Mouse (Mus musculus) G1E (cell line): ENCODE results near the gene Ywhab. TPM values are rescaled to one million over a fixed set of nuclear protein-coding genes. Genes with fewer than 3 reads are reported as not detected.

Experiments used
- ATAC-seq: 2 replicates; pipeline ENCODE4 v1.8.0; 2016; ENCODE audit warnings: mild to moderate bottlenecking; ENCODE audit not compliant: insufficient number of reproducible peaks, poor library complexity, low FRiP score, severe bottlenecking; ENCODE audit errors: extremely low read depth
- DNase-seq: peaks from one replicate; pipeline ENCODE4 v3.0.0; 2012; ENCODE audit warnings: low spot score
- H3K27me3 ChIP-seq: 2 replicates; pipeline ENCODE4 v1.6.1; 2012; ENCODE audit warnings: mild to moderate bottlenecking, low read length, inconsistent platforms; ENCODE audit not compliant: insufficient read depth
- H3K36me3 ChIP-seq: replicated peaks from 2 replicates; pipeline ENCODE3; 2012; ENCODE audit warnings: mild to moderate bottlenecking, inconsistent platforms
- H3K4me1 ChIP-seq: 2 replicates; pipeline ENCODE4 v1.6.1; 2012; ENCODE audit warnings: low read depth, low read length, inconsistent platforms, mixed read lengths; ENCODE audit not compliant: insufficient read depth
- H3K4me3 ChIP-seq: 2 replicates; pipeline ENCODE4 v1.5.1; 2012; ENCODE audit warnings: low read depth, mild to moderate bottlenecking, inconsistent platforms, low read length, moderate library complexity, mixed read lengths
- H3K9me3 ChIP-seq: replicated peaks from 2 replicates; pipeline ENCODE4 v1.6.1; 2012; ENCODE audit warnings: inconsistent platforms
- CTCF ChIP-seq: IDR thresholded peaks from 2 replicates; pipeline ENCODE4 v1.5.1; 2012; ENCODE audit warnings: low read depth, low read length, inconsistent platforms, mixed read lengths
- GATA1 ChIP-seq: IDR thresholded peaks from 2 replicates; pipeline ENCODE4 v1.6.1; 2012; ENCODE audit warnings: borderline replicate concordance, low read length, inconsistent platforms, mixed read lengths
- GATA2 ChIP-seq: IDR thresholded peaks from 2 replicates; pipeline ENCODE4 v1.6.1; 2012; ENCODE audit warnings: low read depth, low read length, inconsistent platforms, borderline replicate concordance
- POLR2AphosphoS5 ChIP-seq: IDR thresholded peaks from 2 replicates; pipeline ENCODE4 v1.6.1; 2012; ENCODE audit warnings: low read depth, low read length, inconsistent platforms; ENCODE audit not compliant: insufficient replicate concordance
- TAL1 ChIP-seq: conservative IDR thresholded peaks from 2 replicates; pipeline ENCODE4 v1.6.1; 2012; ENCODE audit warnings: low read depth, low read length, inconsistent platforms, mixed read lengths
- polyA plus RNA-seq: library from polyadenylated mRNA; stranded (reverse); fragments of >175 nt; gene quantifications from 2 replicates; pipeline ENCODE4 v1.2.3, GENCODE M21; 2012
- total RNA-seq, 2 experiments: library from RNA; stranded (forward) in 1 of 2; stranded (reverse) in 1 of 2; fragments of 200-1000 nt in 1 of 2; fragments of >200 nt in 1 of 2; fragmentation: Nextera tagmentation in 1 of 2; gene quantifications; 2 replicates each; pipeline ENCODE4 v1.2.3; 2014 to 2017

Ywhab gene
- total and polyA plus RNA-seq, 3 experiments, result 52.6 to 129 (median 64.3) TPM

DNA sequence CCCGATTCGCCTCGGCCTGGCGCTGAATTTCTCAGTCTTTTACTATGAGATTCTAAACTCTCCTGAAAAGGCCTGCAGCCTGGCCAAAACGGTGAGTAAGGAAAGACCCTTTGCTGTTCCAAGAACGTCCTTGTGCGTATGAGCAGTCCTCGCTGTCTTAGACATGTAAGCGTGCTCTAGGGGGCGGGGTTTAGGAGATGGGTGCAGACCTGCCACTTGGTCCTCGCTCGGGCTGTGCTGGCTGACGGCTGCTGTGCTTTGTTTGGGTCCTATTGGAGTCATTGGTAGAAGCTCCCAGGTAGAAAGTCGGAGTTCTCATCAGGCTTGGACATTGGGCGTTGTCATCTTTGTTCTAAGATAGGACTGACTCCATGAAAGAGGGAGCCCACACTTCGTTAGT lies 20.5 kb downstream of the Ywhab start:
- no peak for TF ChIP-seq POLR2AphosphoS5
- TF ChIP-seq TAL1, result no peak
- no peak for TF ChIP-seq GATA2
- no peak for TF ChIP-seq GATA1
- no peak for TF ChIP-seq CTCF
- no peak for DNase-seq
- ATAC-seq, result no peak

DNA sequence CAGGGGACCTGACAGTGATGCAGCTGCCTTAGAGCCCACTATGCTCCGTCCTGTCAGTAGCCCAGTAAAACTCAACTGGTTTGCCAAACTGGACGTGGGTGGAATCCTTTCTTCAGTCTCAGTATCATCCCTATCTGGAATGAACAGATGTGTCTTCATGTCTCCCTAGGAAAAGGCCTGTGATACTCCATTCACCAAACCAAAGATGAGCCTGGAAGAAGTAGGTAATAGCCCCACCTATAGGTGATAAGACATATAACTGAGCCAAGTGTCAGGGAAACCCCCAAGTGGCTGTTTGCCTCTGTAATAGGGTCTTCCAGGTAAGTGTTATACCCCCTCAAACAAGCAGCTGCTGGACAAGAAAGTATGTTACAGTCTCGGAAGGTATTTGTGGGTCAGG lies 24.1 kb downstream of the Ywhab start:
- DNase-seq (no peak), ATAC-seq (no peak)
- Histone ChIP-seq H3K27me3 (no peaks in the 10 kb centered on the region), H3K4me3 (no peak overlapping the region), H3K36me3 (peaks cover 67% of the 10 kb centered on the region), H3K9me3 (no peaks in the 10 kb centered on the region), H3K4me1 (no peaks in the 10 kb centered on the region)
- TF ChIP-seq CTCF (no peak), TAL1 (no peak), GATA1 (no peak), GATA2 (no peak), POLR2AphosphoS5 (no peak)

More for the DNA sequence above, 20.5 kb downstream of the Ywhab start:
- Histone ChIP-seq H3K36me3 (peaks cover 97% of the 10 kb centered on the region), H3K4me1 (no peaks in the 10 kb centered on the region), H3K27me3 (no peaks in the 10 kb centered on the region), H3K4me3 (no peak overlapping the region), H3K9me3 (no peaks in the 10 kb centered on the region)

DNA sequence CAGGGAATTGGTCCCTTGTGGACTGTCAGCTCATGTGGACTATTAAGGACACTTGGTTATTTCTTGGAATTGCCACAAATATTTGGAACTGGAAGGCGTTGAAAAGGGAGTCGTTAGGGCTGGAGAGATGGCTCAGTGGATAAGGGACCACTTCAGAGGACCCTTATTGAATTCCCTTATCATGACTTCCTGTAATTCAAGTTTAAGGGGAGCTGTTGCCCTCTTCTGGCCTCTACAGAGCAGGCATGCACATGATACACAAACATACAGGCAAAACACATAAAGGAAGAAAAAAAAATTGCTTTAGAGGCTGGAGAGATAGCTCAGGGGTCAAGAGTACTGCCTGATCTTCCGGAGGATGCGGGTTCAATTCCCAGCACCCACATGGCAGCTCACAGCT lies 25.2 kb downstream of the Ywhab start:
- Histone ChIP-seq H3K36me3 (peaks cover 57% of the 10 kb centered on the region), H3K4me3 (no peak overlapping the region), H3K27me3 (no peaks in the 10 kb centered on the region), H3K4me1 (no peaks in the 10 kb centered on the region), H3K9me3 (no peaks in the 10 kb centered on the region)
- TF ChIP-seq CTCF (no peak), GATA2 (no peak), TAL1 (no peak), GATA1 (no peak), POLR2AphosphoS5 (no peak)
- DNase-seq (no peak), ATAC-seq (no peak)

DNA sequence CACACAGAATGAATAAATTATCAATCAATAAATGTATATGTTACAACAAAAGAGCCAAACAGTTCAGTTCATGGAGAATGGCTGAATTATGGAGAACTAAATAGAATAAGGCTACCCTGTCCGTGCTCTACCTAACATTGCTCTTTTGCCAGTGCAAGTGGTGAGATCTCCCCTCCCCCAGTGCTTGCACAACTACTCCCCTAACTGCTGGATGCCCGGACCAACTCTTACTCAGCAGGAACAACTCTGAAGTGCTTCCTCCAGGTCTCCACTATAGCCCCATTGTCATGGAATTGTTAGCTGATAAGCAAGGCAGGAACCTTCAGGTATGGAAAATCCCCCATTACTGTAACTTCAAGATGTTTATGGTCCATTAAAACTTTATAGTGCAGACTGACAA lies 27.3 kb downstream of the Ywhab start:
- no peaks in the 10 kb centered on the region for H3K9me3 ChIP-seq
- ATAC-seq (no peak), DNase-seq (no peak)
- peaks cover 17% of the 10 kb centered on the region for H3K27me3 ChIP-seq
- peaks cover 35% of the 10 kb centered on the region for H3K36me3 ChIP-seq
- H3K4me1 ChIP-seq, result no peaks in the 10 kb centered on the region
- TF ChIP-seq GATA1 (no peak), TAL1 (no peak), CTCF (no peak)
- no peak overlapping the region for H3K4me3 ChIP-seq

DNA sequence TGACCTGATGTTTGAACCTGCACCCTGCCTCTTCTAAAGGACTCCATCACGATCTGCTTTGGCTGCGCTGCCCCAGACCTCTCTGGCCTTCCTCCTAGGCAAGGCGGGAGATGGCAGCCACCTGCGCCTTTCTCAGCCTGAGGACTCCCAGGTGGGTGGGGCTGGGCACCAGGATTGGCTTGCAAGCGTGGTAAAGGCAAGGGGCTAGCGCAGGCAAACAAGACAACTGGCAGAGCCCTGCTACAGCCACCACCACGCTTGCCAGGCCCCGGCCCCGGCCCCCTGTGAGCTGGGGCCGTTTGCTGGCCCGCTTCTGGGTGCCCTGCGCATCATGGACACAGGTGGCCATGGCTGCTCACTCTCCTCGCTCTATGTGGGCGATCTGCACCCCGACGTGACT lies 30.4 kb downstream of the Ywhab start, which contains the start of gene Pabpc1l:
Gene Pabpc1l (plus strand): TSS at position 301 of the 400 bp plus-strand sequence.
- Histone ChIP-seq H3K27me3 (peaks cover 18% of the 10 kb centered on the region), H3K4me3 (no peak within 1 kb of the TSS), H3K9me3 (no peaks in the 10 kb centered on the region), H3K36me3 (peaks cover 8% of the 10 kb centered on the region), H3K4me1 (no peaks in the 10 kb centered on the region)
- no peak for TF ChIP-seq POLR2AphosphoS5
- TF ChIP-seq GATA2, result no peak
- DNase-seq (no peak), ATAC-seq (no peak)

DNA sequence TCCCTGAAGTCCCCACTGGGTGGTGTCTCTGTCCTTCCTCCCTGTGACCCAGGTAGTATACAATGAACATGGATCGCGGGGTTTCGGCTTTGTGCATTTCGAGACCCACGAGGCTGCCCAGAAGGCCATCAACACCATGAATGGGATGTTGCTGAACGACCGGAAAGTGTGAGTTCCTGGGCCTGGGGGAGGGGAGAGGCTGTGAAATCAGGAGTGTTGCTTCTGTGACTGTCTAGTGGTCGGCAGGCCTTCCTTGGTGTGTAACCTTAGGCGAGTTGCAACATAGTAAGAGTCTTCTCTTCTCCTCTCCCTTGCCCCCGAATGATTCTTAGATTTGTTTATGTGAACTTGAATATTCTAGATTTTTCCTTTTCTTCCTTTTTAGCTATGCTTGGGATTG lies 36.4 kb downstream of the Ywhab start:
- H3K27me3 ChIP-seq, result peaks cover 21% of the 10 kb centered on the region
- no peaks in the 10 kb centered on the region for H3K4me1 ChIP-seq
- no peak for ATAC-seq
- H3K4me3 ChIP-seq, result no peak overlapping the region
- no peak for DNase-seq
- TF ChIP-seq CTCF, result no peak
- no peak for TF ChIP-seq GATA2
- no peak for TF ChIP-seq TAL1
- no peak for TF ChIP-seq GATA1
- no peak for TF ChIP-seq POLR2AphosphoS5
- H3K36me3 ChIP-seq, result no peaks in the 10 kb centered on the region
- 0 out of 2 replicates have a peak, but pooled peaks cover 4% of the 10 kb centered on the region for H3K9me3 ChIP-seq

DNA sequence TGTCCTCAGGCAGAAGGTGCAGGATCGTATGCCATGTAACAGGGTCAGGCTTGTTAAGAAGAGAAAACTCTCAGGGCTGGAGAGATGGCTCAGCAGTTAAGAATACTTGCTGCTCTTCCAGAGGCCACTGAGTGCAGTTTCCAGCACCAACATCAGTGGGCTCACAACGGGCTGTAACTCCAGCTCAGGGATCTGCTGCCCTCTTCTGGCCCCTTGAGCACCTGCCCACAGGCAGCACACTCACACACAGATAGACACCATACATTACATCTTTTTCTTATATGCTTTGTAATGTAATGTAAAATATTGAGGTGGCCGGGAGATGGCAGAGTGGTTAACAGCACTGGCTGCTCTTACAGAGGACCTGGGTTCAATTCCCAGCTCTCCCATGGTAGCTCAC lies 38.2 kb downstream of the Ywhab start:
- no peaks in the 10 kb centered on the region for H3K4me1 ChIP-seq
- H3K36me3 ChIP-seq, result no peaks in the 10 kb centered on the region
- ATAC-seq (no peak), DNase-seq (no peak)
- TF ChIP-seq TAL1, result no peak
- no peak for TF ChIP-seq POLR2AphosphoS5
- no peak for TF ChIP-seq GATA2
- TF ChIP-seq GATA1, result no peak
- no peak for TF ChIP-seq CTCF
- no peak overlapping the region for H3K4me3 ChIP-seq
- H3K9me3 ChIP-seq, result 0 out of 2 replicates have a peak, but pooled peaks cover 4% of the 10 kb centered on the region
- H3K27me3 ChIP-seq, result peaks cover 16% of the 10 kb centered on the region
